Mouse (Mus musculus) skeletal muscle tissue, postnatal 0 days (tissue): Measurements from ENCODE around the gene 2010106E10Rik. TPM values are rescaled to one million over a fixed set of nuclear protein-coding genes. Genes with fewer than 3 reads are reported as not detected.

Experiments used
- polyA plus RNA-seq: library from polyadenylated mRNA; unstranded; fragments of >200 nt; fragmentation: Nextera tagmentation; extraction: Ambion mirVana; gene quantifications from 2 replicates; pipeline ENCODE4 v1.2.1, GENCODE M21; 2015

The 2010106E10Rik gene
- polyA plus RNA-seq = 0.10 and 0.23 TPM in 2 replicates

GRCm38 (mm10) chrX:112494974-112495373, at the start of gene 2010106E10Rik:
TSS of gene 2010106E10Rik (plus strand) at chrX:112495274.

GRCm38 (mm10) chrX:112600511-112601305, 105.6 kb downstream of the 2010106E10Rik start, which contains the start of gene Zfp711:
TSS of gene Zfp711 (plus strand) at chrX:112600526.

Other genes with a start within 250 kb of the 2010106E10Rik start
- 130 and 142 TPM in 2 replicates for gene Apool, start 183.9 kb upstream of the 2010106E10Rik start, polyA plus RNA-seq
- not detected in 2 replicates for gene Satl1, start 88.5 kb upstream of the 2010106E10Rik start, polyA plus RNA-seq
- gene Zfp711, start 105.3 kb downstream of the 2010106E10Rik start, polyA plus RNA-seq = 1.5 and 1.8 TPM in 2 replicates
- gene Pof1b, start 203.4 kb downstream of the 2010106E10Rik start, polyA plus RNA-seq = 2.6 TPM in 1 of 2 replicates, not detected in the other